Mouse (Mus musculus) megakaryocyte, embryonic 14.5 days (primary cell): ENCODE measurements around the gene Lyrm1.

Experiments
- FLI1 ChIP-seq: IDR thresholded peaks from 2 replicates; pipeline ENCODE4 v1.6.1; 2012; ENCODE audit warnings: low read length, inconsistent platforms, mixed read lengths
- GATA1 ChIP-seq: IDR thresholded peaks from 3 replicates; pipeline ENCODE4 v1.6.1; 2012; ENCODE audit warnings: mixed read lengths, low read length, inconsistent platforms, borderline replicate concordance

DNA sequence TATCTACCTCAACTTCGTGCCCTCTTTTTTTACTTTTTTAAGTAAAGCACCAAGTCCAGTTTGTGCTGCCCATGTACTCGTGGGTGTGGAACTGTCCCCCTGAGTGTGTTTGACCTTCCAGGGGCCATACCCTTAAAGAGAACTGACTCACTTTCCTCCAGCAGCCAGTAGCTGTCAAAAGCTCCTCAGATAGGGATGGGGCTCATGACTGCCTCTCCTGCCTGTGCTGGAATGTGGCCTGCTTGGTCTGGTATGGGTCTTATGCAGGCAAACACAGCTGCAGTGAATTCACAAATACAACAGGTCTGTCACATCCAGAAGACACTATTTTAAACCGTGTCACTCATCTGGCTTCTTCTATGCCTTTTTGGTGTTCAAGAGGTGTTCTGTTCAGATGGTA, 16.1 kb downstream of the Lyrm1 start:
- TF ChIP-seq GATA1 (no peak), FLI1 (no peak)
